Mouse (Mus musculus) NIH3T3 (cell line): ENCODE results near the gene Cog5.
"Not testable (repeated sequence)": the region's sequence is repeated elsewhere in the genome, so short reads cannot be mapped to it uniquely, and the experiment has no call there.

Experiments
- DNase-seq: peaks from one replicate; pipeline ENCODE4 v3.0.0-alpha.2; 2012; ENCODE audit warnings: low read depth

Cog5 gene

DNA sequence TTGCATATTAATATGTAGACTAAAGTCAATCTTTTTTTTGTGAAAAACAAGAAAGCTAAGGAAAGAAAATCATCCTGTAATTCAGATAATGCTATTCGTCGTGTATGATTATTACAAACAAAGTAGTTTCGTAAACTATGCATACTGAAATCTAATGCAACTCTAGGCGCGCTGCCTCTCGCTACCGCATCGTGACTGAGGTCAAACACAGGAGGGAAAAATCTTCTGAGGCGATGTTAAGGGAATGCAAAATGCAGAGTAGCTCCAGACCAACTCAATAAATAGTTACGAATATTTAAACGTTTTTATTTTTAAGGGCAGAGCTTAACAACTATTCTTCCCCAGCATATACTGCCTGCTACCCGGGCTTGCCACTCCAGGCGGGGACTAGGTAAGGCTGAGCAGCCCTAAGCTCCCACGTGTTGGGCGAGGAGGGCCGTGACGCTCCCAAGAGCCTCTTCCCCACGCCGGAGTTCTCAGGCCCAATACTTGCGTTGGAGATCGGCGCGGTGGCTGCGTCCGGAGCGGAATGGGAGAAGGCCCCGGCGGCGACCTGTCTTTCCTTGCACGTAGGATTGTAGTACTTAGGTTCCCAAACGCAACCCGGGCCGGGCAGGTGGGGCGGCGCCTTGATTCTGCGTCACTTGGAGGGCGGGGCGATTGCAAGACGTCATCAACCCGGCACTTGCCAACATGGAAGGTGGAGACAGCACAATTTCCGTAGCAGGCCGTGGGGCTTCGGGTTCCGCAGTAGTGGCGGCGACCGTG, at the start of gene Cog5, which contains the start of gene Dus4l:
TSS of gene Cog5 (plus strand) at position 673 of the 768 bp plus-strand sequence.
TSS of gene Dus4l (minus strand) at position 630 of the 768 bp plus-strand sequence.
- DNase-seq: peak; percentile 95

DNA sequence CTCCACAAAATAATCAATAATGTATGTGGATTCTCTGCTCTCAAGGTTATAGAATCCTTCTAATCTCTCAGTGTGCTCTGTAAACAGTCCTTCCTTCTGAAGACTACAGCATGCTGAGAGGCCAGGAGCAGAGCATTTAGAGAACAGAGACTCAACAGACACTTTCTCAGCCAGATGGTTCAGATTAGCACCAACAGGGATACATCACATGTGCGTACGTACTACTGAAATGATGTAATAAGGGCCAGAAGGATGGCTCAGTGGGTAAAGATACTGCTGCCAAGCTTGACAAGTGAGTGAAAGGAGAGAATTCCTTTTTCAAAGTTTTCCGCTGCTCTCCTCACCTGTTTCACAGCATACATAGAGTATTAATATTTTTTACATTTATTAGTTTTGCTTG, 49.8 kb upstream of the Cog5 start:
- peak; percentile 50 for DNase-seq

DNA sequence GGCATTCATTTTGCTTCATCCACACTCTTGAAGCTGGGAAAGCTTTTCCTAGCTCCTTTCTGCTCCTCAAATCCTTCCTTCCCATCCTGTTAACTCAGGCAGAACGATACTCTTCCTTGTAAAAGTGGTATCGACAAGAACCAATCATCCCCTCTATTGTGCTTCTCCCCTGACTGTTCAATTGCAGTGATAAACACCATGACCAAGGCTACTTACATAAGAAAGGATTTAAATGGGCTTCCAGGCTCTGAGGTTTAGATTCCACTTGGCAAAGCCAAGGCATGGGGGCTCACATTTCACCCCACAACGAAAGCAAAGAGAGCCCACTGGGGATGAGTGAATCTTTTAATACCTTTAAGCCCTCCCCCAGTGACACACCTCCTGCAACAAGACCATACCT, 46.5 kb upstream of the Cog5 start:
- no peak for DNase-seq

DNA sequence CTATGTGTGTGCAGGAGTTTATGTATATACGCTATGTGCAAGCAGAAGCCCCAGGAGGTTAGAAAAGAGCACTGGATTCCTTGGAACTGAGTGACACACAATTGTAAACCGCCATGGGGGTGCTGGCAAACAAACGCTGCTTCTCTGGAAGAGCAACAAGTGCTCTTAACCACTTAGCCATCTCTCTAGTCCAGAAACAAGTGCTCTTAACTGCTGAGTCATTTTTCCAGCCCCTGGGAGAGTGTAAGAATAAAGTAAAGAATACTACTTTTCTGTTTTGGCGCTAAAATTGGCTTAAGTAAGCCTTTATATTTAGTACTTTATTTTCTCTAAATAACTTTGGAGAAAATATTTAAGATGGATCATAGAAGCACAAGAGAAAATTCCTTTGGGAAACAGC, 41.3 kb upstream of the Cog5 start:
- no peak for DNase-seq

DNA sequence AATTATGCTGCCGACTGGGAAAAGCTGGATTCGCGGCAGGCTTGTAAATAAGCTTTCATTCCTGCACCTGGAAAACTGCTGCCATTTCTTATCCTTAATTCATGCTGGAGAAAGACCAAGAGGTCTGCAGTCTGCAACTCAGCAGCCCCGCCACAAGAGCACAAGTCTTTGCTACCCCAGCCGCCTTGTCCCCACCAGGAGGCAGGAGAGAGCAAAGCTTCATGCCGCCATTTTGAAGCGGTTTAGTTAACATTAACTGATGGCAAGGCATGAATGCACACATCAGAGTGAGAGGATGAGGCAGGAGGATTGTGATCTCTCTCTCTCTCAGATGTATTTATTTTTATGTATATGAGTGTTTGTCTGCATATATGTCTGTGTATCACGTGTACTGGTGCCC, 34.6 kb upstream of the Cog5 start:
- no peak for DNase-seq

DNA sequence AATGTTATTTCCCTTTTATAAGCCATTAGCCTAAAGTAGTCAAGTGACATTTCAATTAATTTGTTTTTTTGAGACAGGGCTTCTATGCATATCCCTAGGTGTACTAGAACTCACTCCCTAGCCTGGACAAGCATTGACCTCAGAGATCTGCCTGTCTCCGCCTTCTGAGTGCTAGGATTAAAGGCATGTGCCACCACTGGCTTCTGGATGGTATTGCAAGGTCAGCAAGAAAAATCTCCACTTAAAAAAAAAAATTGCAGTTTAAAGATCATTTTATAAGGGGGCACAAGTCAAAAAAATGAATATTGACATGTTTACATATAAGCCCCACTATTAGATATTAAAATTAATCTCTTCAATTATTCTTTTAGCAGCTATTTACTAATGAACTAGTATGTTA, 29.7 kb upstream of the Cog5 start:
- no peak for DNase-seq

DNA sequence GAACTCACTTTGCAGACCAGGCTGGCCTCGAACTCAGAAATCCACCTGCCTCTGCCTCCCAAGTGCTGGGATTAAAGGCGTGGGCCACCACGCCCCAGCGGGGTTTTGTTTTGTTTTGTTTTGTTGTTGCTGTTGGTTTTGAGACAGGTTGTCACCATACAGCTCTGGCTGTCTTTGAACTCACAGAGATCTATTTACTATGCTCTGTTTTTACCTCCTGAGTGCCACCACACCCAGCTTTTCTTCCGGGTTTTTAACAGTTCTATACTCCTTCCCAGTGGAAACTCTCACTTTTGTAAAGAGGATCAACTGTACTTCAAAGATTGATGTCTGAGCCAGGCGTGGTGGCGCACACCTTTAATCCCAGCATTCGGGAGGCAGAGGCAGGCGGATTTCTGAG, 26.3 kb upstream of the Cog5 start:
- DNase-seq: not testable (repeated sequence)

DNA sequence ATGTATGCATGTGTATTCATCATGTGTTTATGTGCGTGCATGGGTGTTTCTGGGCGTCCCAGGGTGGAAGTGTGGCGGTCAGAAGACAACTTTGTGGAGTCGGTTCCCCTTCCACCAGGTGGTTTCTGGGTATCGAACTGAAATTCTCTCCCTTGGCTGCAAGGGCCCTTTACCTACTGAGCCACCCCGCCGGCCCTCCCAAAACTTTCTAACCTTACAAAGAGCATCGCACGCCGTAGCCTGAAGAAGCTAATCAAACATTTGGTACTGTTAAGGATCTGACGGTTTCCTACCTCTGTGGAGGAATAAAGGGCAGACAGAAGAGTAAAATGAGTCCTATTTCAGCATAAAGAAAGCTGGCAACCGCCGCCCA, 20.7 kb upstream of the Cog5 start:
- peak; percentile 53 for DNase-seq

DNA sequence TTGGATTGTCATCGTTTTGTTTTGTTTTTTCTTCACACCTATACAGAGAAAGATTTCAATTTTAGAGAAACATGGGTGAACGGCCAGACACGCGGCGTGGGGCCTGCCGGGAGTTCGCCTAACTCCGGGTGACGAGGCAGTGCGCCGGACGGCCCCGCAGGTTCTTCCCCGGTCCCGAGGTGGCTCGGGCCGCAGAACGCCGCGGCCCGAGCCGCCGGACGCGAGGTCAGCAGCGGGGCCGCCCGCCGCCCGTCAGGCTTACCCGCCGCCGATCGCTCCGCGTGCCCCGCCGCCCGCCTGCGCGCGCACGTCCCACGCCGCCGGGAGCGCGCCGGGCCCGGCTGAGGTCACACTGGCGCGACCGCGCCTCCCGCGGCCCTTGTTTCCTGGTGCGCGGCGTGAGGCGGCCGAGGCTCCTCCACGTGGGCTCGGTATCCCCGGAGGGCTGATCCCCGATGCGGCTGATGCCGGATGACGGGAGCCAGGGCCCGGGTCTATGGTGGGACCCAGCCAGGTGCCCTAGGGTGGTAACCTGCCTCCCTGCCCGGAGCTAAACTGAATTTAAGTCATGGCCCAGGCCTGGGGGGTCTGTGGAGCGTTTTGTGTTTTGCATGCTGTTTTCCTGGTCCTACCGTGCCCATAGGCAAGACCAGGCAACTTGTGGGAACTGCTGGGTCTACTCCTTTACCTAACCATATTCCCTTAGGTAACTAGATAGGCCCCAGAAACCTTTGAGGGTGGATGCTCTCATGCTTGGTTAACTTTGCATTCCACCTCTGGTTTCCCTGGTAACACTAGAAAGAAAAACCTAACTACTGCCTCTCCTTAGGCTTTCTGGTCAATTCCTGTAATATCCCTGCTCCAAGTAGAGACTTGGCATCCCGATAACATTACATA, 20.1 kb upstream of the Cog5 start, which contains the start of gene Bcap29:
TSS of gene Bcap29 (minus strand) at position 316 of the 897 bp plus-strand sequence.
- DNase-seq: peak; percentile 90

DNA sequence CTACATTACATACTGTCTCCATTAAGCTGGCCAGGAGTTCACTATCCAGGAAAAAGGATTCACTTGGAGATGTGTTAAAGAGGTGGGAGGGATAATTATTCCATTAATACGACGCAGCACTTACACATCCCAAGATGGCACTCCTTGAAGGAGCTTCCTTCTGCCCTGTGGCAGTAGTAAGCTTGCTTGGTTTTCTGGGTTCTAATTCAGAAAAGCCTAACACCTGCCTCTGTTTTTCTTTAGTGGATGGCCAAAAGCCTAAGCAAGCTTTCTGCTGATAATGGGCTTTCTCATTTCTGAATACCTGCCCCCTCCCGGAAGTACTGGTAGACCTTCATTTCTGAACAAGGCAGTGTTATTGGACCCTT, 19.4 kb upstream of the Cog5 start:
- no peak for DNase-seq

DNA sequence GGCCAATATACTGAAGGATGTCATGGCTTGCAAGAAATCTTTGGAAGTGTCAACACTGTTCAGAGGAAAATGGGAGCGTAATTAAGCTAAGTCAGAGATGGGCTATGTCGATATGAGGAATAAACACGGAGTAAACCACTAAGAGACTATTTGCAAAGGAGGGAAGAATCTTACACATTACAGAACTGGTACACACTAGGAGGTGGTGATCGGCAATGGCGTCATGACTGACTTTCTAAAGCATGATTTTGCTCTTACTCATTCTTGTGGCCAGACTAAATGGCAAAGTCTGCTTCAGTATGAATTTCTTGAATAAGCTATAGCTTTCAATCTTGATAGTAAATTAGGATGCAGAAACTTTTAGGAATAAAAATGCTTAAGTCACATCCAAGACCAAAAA, 1.1 kb upstream of the Cog5 start:
- DNase-seq: peak; percentile 46

DNA sequence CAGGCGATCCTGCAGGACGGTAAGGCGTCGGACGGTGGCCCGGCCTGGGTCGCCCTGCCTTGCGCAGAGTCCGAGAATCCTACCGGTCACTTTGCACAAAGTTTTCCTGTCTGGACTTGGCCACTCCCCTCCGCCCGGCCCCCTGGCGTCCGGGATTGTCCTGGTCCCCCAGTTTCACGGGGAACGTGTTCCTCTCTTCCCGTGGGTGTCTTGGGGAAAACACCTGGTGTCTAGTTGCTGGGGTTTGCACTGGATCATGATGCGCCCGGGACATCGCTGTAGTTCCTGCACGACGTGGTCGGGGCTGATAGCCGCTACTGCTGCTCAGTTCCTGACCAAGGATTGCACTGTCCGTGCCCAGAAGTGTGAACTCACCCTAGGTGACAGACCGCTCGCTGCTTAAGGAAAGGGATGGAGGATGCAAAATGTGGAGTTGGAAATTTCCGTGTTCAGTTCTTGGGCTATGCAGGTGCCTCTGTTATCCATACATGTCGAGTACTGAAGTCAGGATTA, 352 bp downstream of the Cog5 start:
- DNase-seq: no peak

DNA sequence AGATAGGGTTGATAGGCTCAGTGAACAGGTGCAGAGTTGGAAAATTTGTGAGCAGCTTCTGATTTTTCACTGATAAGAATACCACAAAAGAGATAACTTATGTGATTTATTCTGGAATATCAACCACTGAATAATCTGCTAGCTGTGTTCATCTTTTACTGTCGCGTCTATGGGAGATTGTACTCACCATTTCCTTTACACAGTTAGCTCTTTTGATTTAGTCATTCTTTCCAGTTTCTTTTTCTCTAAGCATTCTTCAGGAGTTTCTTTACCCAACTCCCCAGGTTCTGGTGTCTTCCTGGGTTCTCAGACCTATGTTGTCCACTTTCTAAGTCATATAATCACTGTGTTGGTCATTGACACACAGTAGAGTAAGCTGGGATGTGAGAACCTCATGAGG, 2.2 kb downstream of the Cog5 start:
- DNase-seq: no peak

DNA sequence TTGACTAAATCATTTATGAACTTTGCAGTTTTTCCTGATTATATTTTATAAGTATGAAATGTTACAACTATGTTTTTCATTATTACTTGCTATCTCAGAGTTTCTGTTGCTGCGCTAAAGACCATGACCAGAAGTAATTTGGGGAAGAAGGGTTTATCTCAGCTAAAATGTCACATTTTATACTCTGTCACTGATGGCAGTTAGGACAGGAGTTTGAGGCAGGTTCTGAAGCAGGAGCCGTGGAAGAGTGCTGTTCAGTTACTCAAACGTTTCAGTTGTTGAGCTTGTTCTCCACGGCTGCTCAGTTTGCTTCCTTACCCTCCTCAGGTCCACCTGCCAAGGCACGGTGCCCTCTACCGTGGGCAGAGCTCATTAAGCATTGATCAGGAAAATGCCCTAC, 11.3 kb downstream of the Cog5 start:
- no peak for DNase-seq

DNA sequence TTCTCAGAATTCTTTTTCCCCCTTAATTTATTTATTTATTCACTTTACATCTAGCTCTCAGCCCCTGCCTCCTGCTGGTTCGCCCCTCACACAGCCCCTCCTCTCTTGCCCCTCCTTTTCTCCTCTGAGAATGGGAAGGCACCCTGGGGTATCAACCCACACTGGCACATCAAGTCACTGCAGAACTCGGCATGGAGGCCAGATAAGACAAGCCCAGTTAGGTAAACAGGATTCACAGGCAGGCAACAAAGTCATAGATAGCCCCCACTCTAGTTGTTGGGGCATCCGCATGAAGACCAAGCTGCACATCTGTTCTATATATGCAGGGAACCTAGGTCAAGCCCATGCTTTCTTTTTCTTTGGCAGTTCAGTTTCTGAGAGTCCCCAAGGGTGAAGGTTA, 12.5 kb downstream of the Cog5 start:
- DNase-seq: no peak

DNA sequence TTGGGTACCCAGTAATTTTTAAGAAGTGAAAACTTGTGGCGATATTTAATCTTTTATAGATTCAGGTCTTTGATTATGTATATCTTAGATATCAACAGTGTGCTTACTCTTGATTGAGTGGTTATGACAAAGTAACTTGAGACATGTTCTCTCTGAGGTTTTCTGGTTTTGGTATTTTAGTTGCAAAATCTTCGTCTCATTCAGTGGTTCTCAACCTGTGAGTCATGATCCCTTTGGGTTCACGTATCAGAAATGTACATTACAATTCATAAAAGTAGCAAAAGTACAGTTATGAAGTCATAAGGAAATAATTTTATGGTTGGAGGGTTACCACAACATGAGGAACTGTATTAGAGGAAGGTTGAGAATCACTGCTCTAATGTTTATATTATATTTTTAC, 32.0 kb downstream of the Cog5 start:
- peak; percentile 71 for DNase-seq

DNA sequence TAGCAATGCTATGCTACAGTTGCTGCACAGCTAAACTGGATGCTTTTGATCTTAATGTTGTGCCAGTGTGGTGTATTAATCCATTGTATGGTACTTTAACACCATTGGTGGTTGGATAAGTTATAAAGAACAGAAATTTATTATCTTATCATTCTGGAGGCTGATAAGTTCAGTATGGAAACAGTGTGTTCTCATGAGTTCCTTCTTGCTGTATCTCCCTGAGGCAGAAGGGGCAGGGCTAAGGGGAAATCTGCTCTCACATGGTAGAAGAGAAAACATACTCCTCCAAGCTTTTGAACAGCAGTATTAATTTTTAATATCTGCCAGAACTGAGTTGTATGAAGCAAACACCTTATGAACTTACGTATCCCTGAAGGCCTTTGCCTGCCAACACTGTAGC, 38.6 kb downstream of the Cog5 start:
- no peak for DNase-seq

DNA sequence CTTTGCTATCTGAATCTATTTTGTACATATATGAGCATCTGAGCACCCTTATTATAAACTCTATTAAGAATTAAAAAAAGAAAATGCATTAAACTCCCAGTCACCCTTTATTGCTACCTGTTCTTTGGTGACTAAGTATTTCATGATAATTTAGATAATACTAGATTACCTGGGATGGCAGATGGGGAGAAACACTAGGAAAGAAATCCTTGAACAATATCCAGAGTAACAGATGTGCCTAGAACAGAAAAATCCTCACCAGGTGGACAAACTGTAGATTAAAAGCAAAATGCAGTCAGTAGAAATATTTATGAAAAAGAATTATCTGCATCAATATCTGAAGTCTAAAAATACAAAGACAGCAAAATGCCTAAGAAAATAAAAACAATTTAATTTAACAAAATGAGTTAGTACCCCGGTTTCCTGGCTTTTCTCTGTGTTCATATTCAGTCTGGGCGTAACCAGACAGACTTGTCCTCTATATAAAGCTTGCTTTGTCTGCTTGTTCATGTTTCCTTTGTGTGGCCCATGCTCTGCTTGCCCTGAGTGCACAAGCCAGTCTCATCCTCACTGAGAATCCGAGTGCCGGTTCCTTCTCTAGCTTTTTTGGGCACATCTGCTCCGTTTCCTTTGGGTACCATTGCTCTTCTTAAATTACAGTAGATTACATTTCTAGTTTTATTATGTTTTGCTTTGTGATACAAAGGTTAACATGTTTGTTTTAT, 46.1 kb downstream of the Cog5 start:
- no peak for DNase-seq

DNA sequence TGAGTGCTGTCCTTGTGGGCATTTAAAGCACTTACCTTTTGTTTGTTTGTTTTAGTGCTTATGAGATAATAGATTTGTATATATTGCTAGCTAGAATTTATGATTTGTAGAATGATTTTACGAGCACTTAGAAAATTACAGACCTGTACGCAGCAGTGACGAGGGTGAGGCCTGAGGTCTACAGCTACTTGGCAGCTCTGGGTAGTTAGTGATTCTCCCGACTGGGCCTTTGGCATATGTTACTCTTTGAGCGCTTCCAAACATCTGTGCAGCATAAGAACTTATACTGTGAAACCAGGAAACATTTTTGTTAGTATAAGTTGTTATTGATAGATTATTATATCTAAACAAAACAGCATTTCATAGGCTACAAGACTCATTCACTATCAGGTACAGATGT, 46.7 kb downstream of the Cog5 start:
- no peak for DNase-seq

DNA sequence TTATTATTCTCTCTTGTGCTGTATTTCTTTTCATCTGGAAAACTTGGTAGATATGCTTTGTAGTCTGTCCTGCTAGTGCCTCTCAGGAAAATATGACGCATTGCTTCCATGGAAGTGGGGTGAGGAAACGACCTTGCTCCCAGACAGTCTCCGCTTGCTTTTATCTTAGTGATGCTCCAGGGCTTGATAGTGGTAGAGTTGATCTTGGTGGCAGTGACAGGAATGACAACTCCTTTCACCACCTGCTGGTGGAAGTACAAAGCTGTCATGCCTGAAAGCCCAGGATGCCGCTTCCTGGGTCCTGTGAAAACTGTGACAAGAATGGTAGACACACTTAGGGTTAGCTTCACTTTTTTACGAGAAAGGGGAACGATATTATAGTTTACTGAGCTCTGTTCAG, 49.2 kb downstream of the Cog5 start:
- DNase-seq: no peak

DNA sequence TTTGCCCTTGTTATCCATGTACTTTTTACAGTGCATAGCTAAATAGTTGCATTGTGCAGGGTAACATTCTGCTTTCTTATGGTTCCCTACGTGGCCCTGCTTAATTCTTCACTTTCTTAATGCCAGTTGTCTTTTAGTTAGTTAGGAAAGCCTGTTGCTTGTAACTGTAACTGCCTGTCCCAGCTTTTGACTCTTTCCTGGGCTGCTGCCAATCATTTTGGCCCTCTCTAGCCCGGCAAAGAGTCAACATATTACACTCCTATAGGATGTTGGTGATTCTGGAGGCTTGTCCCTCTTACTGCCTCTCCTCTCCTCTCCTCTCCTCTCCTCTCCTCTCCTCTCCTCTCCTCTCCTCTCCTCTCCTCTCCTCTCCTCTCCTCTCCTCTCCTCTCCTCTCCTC, 51.5 kb downstream of the Cog5 start:
- peak; percentile 47 for DNase-seq

DNA sequence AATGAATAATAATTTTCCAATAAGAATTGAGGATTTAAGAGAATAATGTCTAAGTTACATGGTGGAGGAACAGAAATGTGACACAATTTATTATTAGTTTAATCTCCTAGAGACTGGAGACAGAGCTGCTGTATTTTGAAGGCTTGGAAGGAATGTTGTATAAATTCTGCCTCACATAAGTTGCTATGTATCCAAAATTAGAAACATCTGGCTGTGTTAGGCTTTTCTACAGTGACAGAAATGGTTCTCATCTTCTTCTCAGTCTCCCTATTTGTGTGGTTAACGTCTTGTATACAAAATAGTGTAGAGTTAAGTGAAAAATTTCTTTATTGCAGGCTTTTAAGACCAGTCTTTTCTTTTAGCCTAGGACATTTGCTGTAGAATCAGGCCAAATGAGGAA, 52.9 kb downstream of the Cog5 start:
- no peak for DNase-seq
